Mouse (Mus musculus) hindbrain, embryonic 13.5 days (tissue): ENCODE results near the gene Rundc3a. TPM values are rescaled to one million over a fixed set of nuclear protein-coding genes. Genes with fewer than 3 reads are reported as not detected.
"Not testable (repeated sequence)": the region's sequence is repeated elsewhere in the genome, so short reads cannot be mapped to it uniquely, and the experiment has no call there.

Experiments
- ATAC-seq: fragments of 200-750 bp; cut with Nextera tagmentation; 2 replicates; pipeline ENCODE4 v1.8.0; 2017; ENCODE audit warnings: moderate TSS enrichment; ENCODE audit not compliant: low FRiP score
- H3K27ac ChIP-seq: fragments of 300-500 bp; sonication (generic); 2 replicates; pipeline ENCODE4 v1.5.1; 2015; ENCODE audit warnings: inconsistent platforms, mild to moderate bottlenecking, moderate library complexity
- H3K27me3 ChIP-seq: fragments of 300-500 bp; sonication (generic); 2 replicates; pipeline ENCODE4 v1.6.1; 2015; ENCODE audit warnings: mild to moderate bottlenecking, inconsistent platforms
- H3K36me3 ChIP-seq: fragments of 300-500 bp; sonication (generic); 2 replicates; pipeline ENCODE4 v1.6.1; 2015; ENCODE audit warnings: mild to moderate bottlenecking, inconsistent platforms
- H3K4me1 ChIP-seq: fragments of 300-500 bp; sonication (generic); replicated peaks from 2 replicates; pipeline ENCODE4 v1.6.1; 2015; ENCODE audit warnings: inconsistent platforms
- H3K4me2 ChIP-seq: fragments of 300-500 bp; sonication (generic); 2 replicates; pipeline ENCODE4 v1.6.1; 2015; ENCODE audit warnings: inconsistent platforms, mild to moderate bottlenecking, moderate library complexity
- H3K4me3 ChIP-seq: fragments of 300-500 bp; sonication (generic); 2 replicates; pipeline ENCODE4 v1.5.1; 2015; ENCODE audit warnings: mild to moderate bottlenecking, inconsistent platforms
- H3K9ac ChIP-seq: fragments of 300-500 bp; sonication (generic); 2 replicates; pipeline ENCODE4 v1.6.1; 2015; ENCODE audit warnings: mild to moderate bottlenecking, inconsistent platforms
- H3K9me3 ChIP-seq: fragments of 300-500 bp; sonication (generic); 2 replicates; pipeline ENCODE4 v1.6.1; 2016; ENCODE audit warnings: inconsistent platforms
- WGBS: fragments of 180-500 bp; shearing (Covaris S2); methylation state at CpG from one replicate; pipeline ENCODE4 v1.1.7; 2015; 5-methylcytosine and 5-hydroxymethylcytosine counted together
- polyA plus RNA-seq: library from polyadenylated mRNA; unstranded; fragments of >200 nt; fragmentation: Nextera tagmentation; extraction: Ambion mirVana; gene quantifications from 2 replicates; pipeline ENCODE4 v1.2.1, GENCODE M21; 2015

The Rundc3a gene
- polyA plus RNA-seq, 1 experiment from 2014 or later, result 144 TPM

GRCm38 (mm10) chr11:102383365-102384136 is 9.7 kb upstream of the Rundc3a start:
- no peaks in the 10 kb centered on the region for H3K36me3 ChIP-seq
- ATAC-seq, result no peak
- H3K9ac ChIP-seq, result no peak overlapping the region
- H3K4me2 ChIP-seq, result no peak overlapping the region
- 91% methylated on average over 1 of the region's 1 CpGs for WGBS
- H3K4me3 ChIP-seq, result no peak overlapping the region
- 0 out of 2 replicates have a peak, but pooled peaks cover 6% of the 10 kb centered on the region for H3K27me3 ChIP-seq
- H3K4me1 ChIP-seq, result 0 out of 2 replicates have a peak, but pooled peaks cover 4% of the 10 kb centered on the region
- no peak overlapping the region for H3K27ac ChIP-seq
- H3K9me3 ChIP-seq, result no peaks in the 10 kb centered on the region

- no peak overlapping the region for H3K4me2 ChIP-seq
- no peaks in the 10 kb centered on the region for H3K36me3 ChIP-seq
- WGBS, result 83% methylated on average over 2 of the region's 2 CpGs
- H3K4me1 ChIP-seq, result 0 out of 2 replicates have a peak, but pooled peaks cover 4% of the 10 kb centered on the region
- H3K4me3 ChIP-seq, result no peak overlapping the region
- no peaks in the 10 kb centered on the region for H3K9me3 ChIP-seq
- 0 out of 2 replicates have a peak, but pooled peaks cover 6% of the 10 kb centered on the region for H3K27me3 ChIP-seq
- no peak for ATAC-seq
- H3K27ac ChIP-seq, result no peak overlapping the region
- no peak overlapping the region for H3K9ac ChIP-seq
These were observed 8.8 kb upstream of the Rundc3a start for GRCm38 (mm10) chr11:102384418-102384817.

DNA sequence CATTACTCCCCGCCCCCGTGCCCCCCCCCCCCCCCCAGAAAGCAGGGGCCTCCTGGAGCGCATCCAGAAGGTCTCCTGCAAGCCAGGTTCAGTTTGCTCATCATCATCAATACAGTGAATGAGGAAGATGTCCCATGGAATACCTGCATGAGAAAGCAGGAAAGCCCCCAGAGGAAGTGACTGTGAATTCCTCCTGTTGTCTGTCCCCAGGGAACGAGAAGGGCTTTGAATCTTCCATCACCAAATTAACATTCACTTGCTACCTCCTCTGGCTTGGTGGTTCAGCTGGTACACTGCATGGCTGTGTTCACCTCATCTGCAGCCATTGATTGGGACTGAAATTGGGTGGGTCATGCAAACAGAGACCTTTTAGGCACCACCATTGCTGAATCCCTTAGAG is 8.1 kb upstream of the Rundc3a start:
- Histone ChIP-seq H3K27me3 (0 out of 2 replicates have a peak, but pooled peaks cover 6% of the 10 kb centered on the region), H3K9ac (no peak overlapping the region), H3K27ac (no peak overlapping the region), H3K36me3 (no peaks in the 10 kb centered on the region), H3K4me2 (no peak overlapping the region), H3K4me3 (no peak overlapping the region), H3K9me3 (no peaks in the 10 kb centered on the region), H3K4me1 (0 out of 2 replicates have a peak, but pooled peaks cover 4% of the 10 kb centered on the region)
- 50% methylated on average over 4 of the region's 4 CpGs for WGBS
- ATAC-seq, result no peak

DNA sequence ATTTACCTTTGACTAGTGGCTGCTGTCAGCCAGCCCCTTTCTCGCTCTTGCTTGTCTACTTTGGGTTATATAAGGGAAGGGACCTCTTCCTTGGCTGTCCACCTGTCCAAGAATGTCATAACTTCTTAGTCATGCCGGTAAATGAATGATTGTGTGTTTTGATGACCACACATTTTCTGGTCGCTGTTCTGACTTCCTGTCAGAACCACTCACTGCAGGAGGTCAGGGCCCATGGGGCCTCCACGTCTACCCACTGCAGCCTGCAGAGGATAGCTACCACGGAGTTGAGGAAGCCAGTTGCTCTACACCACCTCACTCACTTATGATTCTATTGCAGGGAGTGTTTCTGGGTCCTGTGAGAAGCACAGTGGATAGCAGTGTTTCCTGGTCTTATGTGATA is 7.1 kb upstream of the Rundc3a start:
- H3K4me2 ChIP-seq, result no peak overlapping the region
- 74% methylated on average over 5 of the region's 5 CpGs for WGBS
- no peak overlapping the region for H3K4me3 ChIP-seq
- H3K27ac ChIP-seq, result no peak overlapping the region
- no peaks in the 10 kb centered on the region for H3K36me3 ChIP-seq
- no peak for ATAC-seq
- 0 out of 2 replicates have a peak, but pooled peaks cover 4% of the 10 kb centered on the region for H3K4me1 ChIP-seq
- 0 out of 2 replicates have a peak, but pooled peaks cover 6% of the 10 kb centered on the region for H3K27me3 ChIP-seq
- no peak overlapping the region for H3K9ac ChIP-seq
- no peaks in the 10 kb centered on the region for H3K9me3 ChIP-seq

- not testable (repeated sequence) for H3K27ac ChIP-seq, H3K36me3 ChIP-seq, H3K27me3 ChIP-seq, ATAC-seq, H3K4me3 ChIP-seq, H3K9me3 ChIP-seq, H3K4me2 ChIP-seq, H3K9ac ChIP-seq
- WGBS, result 91% methylated on average over 4 of the region's 5 CpGs
- peaks cover 14% of the 10 kb centered on the region for H3K4me1 ChIP-seq
These were observed 3.8 kb upstream of the Rundc3a start for GRCm38 (mm10) chr11:102389436-102389835.

- peak; percentile 36 for ATAC-seq
- peak overlapping the region; percentile 97 for H3K4me2 ChIP-seq
- 24% methylated on average over 15 of the region's 15 CpGs for WGBS
These were observed 564 bp upstream of the Rundc3a start for GRCm38 (mm10) chr11:102392441-102393237.

GRCm38 (mm10) chr11:102393719-102394420 is 667 bp downstream of the Rundc3a start:
- Histone ChIP-seq H3K27me3 (peaks cover 6% of the 10 kb centered on the region; the same call in 1 of the 2 replicates), H3K36me3 (peaks cover 9% of the 10 kb centered on the region), H3K4me1 (peaks cover 57% of the 10 kb centered on the region), H3K4me2 (peak overlapping the region; percentile 97), H3K4me3 (peak overlapping the region; percentile 83), H3K27ac (peak overlapping the region; percentile 98), H3K9ac (peak overlapping the region; percentile 94), H3K9me3 (no peaks in the 10 kb centered on the region)
- 6% methylated on average over 17 of the region's 17 CpGs for WGBS
- ATAC-seq, result peak; percentile 64

More at GRCm38 (mm10) chr11:102392441-102393237, 564 bp upstream of the Rundc3a start:
- no peaks in the 10 kb centered on the region for H3K27me3 ChIP-seq
- H3K36me3 ChIP-seq, result no peaks in the 10 kb centered on the region
- peaks cover 46% of the 10 kb centered on the region for H3K4me1 ChIP-seq
- H3K9me3 ChIP-seq, result no peaks in the 10 kb centered on the region
- peak overlapping the region; percentile 98 for H3K27ac ChIP-seq
- H3K9ac ChIP-seq, result peak overlapping the region; percentile 94
- H3K4me3 ChIP-seq, result peak overlapping the region; percentile 83

- Histone ChIP-seq H3K27ac (peak overlapping the region; percentile 98), H3K4me2 (peak overlapping the region; percentile 97), H3K27me3 (peaks cover 12% of the 10 kb centered on the region), H3K4me3 (peak overlapping the region; percentile 83), H3K36me3 (peaks cover 16% of the 10 kb centered on the region), H3K9me3 (no peaks in the 10 kb centered on the region), H3K9ac (peak overlapping the region; percentile 94), H3K4me1 (peaks cover 64% of the 10 kb centered on the region)
- 70% methylated on average over 9 of the region's 9 CpGs for WGBS
- ATAC-seq, result no peak
These were observed 1.4 kb downstream of the Rundc3a start for GRCm38 (mm10) chr11:102394421-102395124.

DNA sequence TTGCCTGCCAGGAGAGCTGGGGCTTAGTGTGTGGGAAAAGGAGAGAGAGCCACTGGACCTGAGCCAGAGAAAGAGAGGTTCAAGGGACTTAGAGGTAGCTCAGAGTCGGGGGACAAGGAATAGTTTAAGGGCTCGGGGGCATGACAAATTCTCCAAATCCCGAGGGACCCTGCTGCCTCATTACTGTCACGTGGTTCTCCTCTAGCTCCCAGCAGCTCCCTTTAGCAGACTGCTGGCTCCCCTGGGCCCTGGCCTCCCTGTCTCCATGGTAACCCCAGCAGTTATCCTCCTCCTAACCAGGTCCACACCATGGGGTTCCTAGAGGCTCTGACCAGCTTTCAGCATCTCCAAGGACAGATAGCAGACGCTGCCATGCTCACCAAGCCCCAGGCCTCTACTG is 2.0 kb downstream of the Rundc3a start:
- Histone ChIP-seq H3K4me3 (peak overlapping the region; percentile 83), H3K9me3 (no peaks in the 10 kb centered on the region), H3K27me3 (peaks cover 16% of the 10 kb centered on the region), H3K9ac (peak overlapping the region; percentile 94), H3K4me2 (peak overlapping the region; percentile 97), H3K4me1 (peaks cover 70% of the 10 kb centered on the region), H3K36me3 (peaks cover 22% of the 10 kb centered on the region), H3K27ac (peak overlapping the region; percentile 98)
- WGBS, result 5% methylated on average over 5 of the region's 5 CpGs
- 0 out of 2 replicates have a peak, but pooled peaks have one; percentile 15 for ATAC-seq

- Histone ChIP-seq H3K27me3 (peaks cover 22% of the 10 kb centered on the region), H3K4me2 (peak overlapping the region; percentile 97), H3K9ac (peak overlapping the region; percentile 94), H3K4me3 (peak overlapping the region; percentile 83), H3K27ac (peak overlapping the region; percentile 98; the same call in 1 of the 2 replicates), H3K36me3 (peaks cover 32% of the 10 kb centered on the region), H3K4me1 (peaks cover 76% of the 10 kb centered on the region), H3K9me3 (no peaks in the 10 kb centered on the region)
- WGBS, result 57% methylated on average over 6 of the region's 6 CpGs
- ATAC-seq, result no peak
These were observed 3.1 kb downstream of the Rundc3a start for GRCm38 (mm10) chr11:102396263-102396662.

- Histone ChIP-seq H3K27ac (peak overlapping the region; percentile 98), H3K9me3 (no peaks in the 10 kb centered on the region), H3K36me3 (peaks cover 36% of the 10 kb centered on the region), H3K4me3 (peak overlapping the region; percentile 83), H3K4me1 (peaks cover 79% of the 10 kb centered on the region), H3K9ac (peak overlapping the region; percentile 94), H3K27me3 (peaks cover 22% of the 10 kb centered on the region), H3K4me2 (peak overlapping the region; percentile 97)
- ATAC-seq, result no peak
- WGBS, result 63% methylated on average over 7 of the region's 7 CpGs
These were observed 3.5 kb downstream of the Rundc3a start for GRCm38 (mm10) chr11:102396671-102397141.
